Comparison of ENCODE assay signal across 12 mouse cellular contexts in genomic region chr16:21998061-21998460, GRCm38 (mm10). TPM values are rescaled to one million over a fixed set of nuclear protein-coding genes. Genes with fewer than 3 reads are reported as not detected.
DNase-seq lines count a peak whose midpoint lies in the region; ATAC-seq and TF ChIP-seq lines count a peak whose summit lies in the region.
"Had no signal": no experiment of that assay in that cellular context is flagged by ENCODE, and none has a peak within 500 bp of the region (broad histone marks: within the 10 kb centered on the region; RNA-seq: fewer than 3 reads in every experiment).

No protein-coding gene starts in this region.

- no peaks in the 10 kb centered on the region for H3K9me3 ChIP-seq in hindbrain, postnatal 0 days (ENCODE audit: low read length)
- H3K9me3 ChIP-seq: embryonic facial prominence, embryonic 15.5 days; hindbrain, embryonic 12.5 days; limb, embryonic 12.5 days had no signal

- no peak overlapping the region for H3K4me3 ChIP-seq in hindbrain, postnatal 0 days (ENCODE audit: low read length)
- H3K4me3 ChIP-seq: embryonic facial prominence, embryonic 15.5 days; hindbrain, embryonic 12.5 days; limb, embryonic 12.5 days had no signal

- no peak overlapping the region for H3K9ac ChIP-seq in hindbrain, postnatal 0 days (replicated peaks; ENCODE audit: low read length)
- H3K9ac ChIP-seq: embryonic facial prominence, embryonic 15.5 days; hindbrain, embryonic 12.5 days; limb, embryonic 12.5 days had no signal

- no peak overlapping the region for H3K27ac ChIP-seq in hindbrain, postnatal 0 days
- H3K27ac ChIP-seq: embryonic facial prominence, embryonic 15.5 days; hindbrain, embryonic 12.5 days; limb, embryonic 12.5 days had no signal

- no peaks in the 10 kb centered on the region for H3K36me3 ChIP-seq in hindbrain, postnatal 0 days (ENCODE audit: insufficient read depth, low read length)
- H3K36me3 ChIP-seq: embryonic facial prominence, embryonic 15.5 days; hindbrain, embryonic 12.5 days; limb, embryonic 12.5 days had no signal

- no peaks in the 10 kb centered on the region for H3K4me1 ChIP-seq in hindbrain, postnatal 0 days (ENCODE audit: insufficient read depth, low read length)

- H3K4me2 ChIP-seq in hindbrain, postnatal 0 days (ENCODE audit: low read depth, low read length) = no peak overlapping the region
- H3K4me2 ChIP-seq: embryonic facial prominence, embryonic 15.5 days; hindbrain, embryonic 12.5 days; limb, embryonic 12.5 days had no signal

- no peak for ATAC-seq in hindbrain, postnatal 0 days

- TF ChIP-seq CTCF in hindbrain, postnatal 0 days (IDR thresholded peaks at IDR 0.05; ENCODE audit: low read depth) = no peak

- peak; percentile 18 for DNase-seq in right cerebral cortex, adult 18-20 months
- DNase-seq in right cerebral cortex, postnatal 14 days = no peak
- peak; percentile 54 for DNase-seq in adrenal gland, postnatal 14 days
- peak; percentile 56 to 71 for DNase-seq in lung, adult 18-20 months
- peak; percentile 29 for DNase-seq in urinary bladder, postnatal 36 days (ENCODE audit: low spot score in 2 of 2)
- DNase-seq in hindbrain, postnatal 0 days (ENCODE audit: low spot score) = no peak
- no peak for DNase-seq in gastrocnemius, adult 18-20 months (ENCODE audit: low spot score)
- DNase-seq: gastrocnemius, postnatal 36 days; thymus, postnatal 36 days had no signal

- peaks cover 7% of the 10 kb centered on the region; the same call in 1 of the 2 replicates for H3K27me3 ChIP-seq in hindbrain, postnatal 0 days (ENCODE audit: insufficient read depth, low read length)
- H3K27me3 ChIP-seq: embryonic facial prominence, embryonic 15.5 days had no signal

- WGBS in hindbrain, postnatal 0 days = 87% methylated on average over 5 of the region's 5 CpGs

RNA-seq across cellular contexts. Expression of gene Liph, which starts 2.6 kb away (rescaled TPM):
- 0.63 and 0.75 TPM in 2 replicates for total RNA-seq in adrenal gland, postnatal 14 days (2021)
- 0.04 and 0.47 TPM in 2 replicates for total RNA-seq in hindbrain, postnatal 0 days (2014; rRNA removed)
- 0.63 and 0.74 TPM in 2 replicates for polyA plus RNA-seq in hindbrain, postnatal 0 days (2015; fragmentation: Nextera tagmentation; extraction: Ambion mirVana)
- under 1 TPM in 1 of 2 experiments, not detected in 1; 0.25 TPM for total RNA-seq in gastrocnemius, adult 18-20 months (2021)
- total RNA-seq: gastrocnemius, postnatal 36 days had no signal

RNA-seq across cellular contexts. Expression of gene Senp2, which starts 11.2 kb away (rescaled TPM):
- 45.2 and 47.3 TPM in 2 replicates for total RNA-seq in adrenal gland, postnatal 14 days (2021)
- 23.4 and 24.1 TPM in 2 replicates for total RNA-seq in hindbrain, postnatal 0 days (2014; rRNA removed)
- 43.0 and 46.2 TPM in 2 replicates for polyA plus RNA-seq in hindbrain, postnatal 0 days (2015; fragmentation: Nextera tagmentation; extraction: Ambion mirVana)
- total RNA-seq in gastrocnemius, adult 18-20 months (2021) = 10 to 100 TPM; 31.6 to 32.2 TPM

RNA-seq across cellular contexts. Expression of gene Tmem41a, which starts 50.7 kb away (rescaled TPM):
- 16.7 and 21.1 TPM in 2 replicates for total RNA-seq in adrenal gland, postnatal 14 days (2021)
- total RNA-seq in hindbrain, postnatal 0 days (2014; rRNA removed) = 28.8 and 38.3 TPM in 2 replicates
- polyA plus RNA-seq in hindbrain, postnatal 0 days (2015; fragmentation: Nextera tagmentation; extraction: Ambion mirVana) = 54.9 and 55.5 TPM in 2 replicates
- 1 to 10 TPM; 3.9 to 4.6 TPM for total RNA-seq in gastrocnemius, adult 18-20 months (2021)

Comparison
In these comparisons a context has a peak if more than half of its experiments do, and no peak if none do; other contexts are left out.
1. DNase-seq: peak in right cerebral cortex, adult 18-20 months (single experiment), adrenal gland, postnatal 14 days (single experiment), lung, adult 18-20 months (2 of 2) and urinary bladder, postnatal 36 days (2 of 2); none in right cerebral cortex, postnatal 14 days (single experiment), hindbrain, postnatal 0 days (single experiment) and gastrocnemius, adult 18-20 months (single experiment).